Mouse (Mus musculus) liver, embryonic 16.5 days (tissue): ENCODE measurements around the gene Slc20a1. TPM values are rescaled to one million over a fixed set of nuclear protein-coding genes. Genes with fewer than 3 reads are reported as not detected.

Source experiments
- ATAC-seq: fragments of 200-750 bp; cut with Nextera tagmentation; 2 replicates; pipeline ENCODE4 v1.8.0; 2017; ENCODE audit warnings: low read depth, mild to moderate bottlenecking, moderate number of reproducible peaks, moderate library complexity
- H3K27ac ChIP-seq: fragments of 300-500 bp; sonication (generic); 2 replicates; pipeline ENCODE4 v1.5.1; 2014; ENCODE audit warnings: mild to moderate bottlenecking, low read length
- H3K27me3 ChIP-seq: fragments of 300-500 bp; sonication (generic); 2 replicates; pipeline ENCODE4 v1.6.1; 2014; ENCODE audit warnings: low read depth, low read length, mixed read lengths; ENCODE audit not compliant: control insufficient read depth, insufficient read depth
- H3K36me3 ChIP-seq: fragments of 300-500 bp; sonication (generic); 2 replicates; pipeline ENCODE4 v1.6.1; 2014; ENCODE audit warnings: mild to moderate bottlenecking; ENCODE audit not compliant: control insufficient read depth, insufficient read depth
- H3K4me1 ChIP-seq: fragments of 300-500 bp; sonication (generic); 2 replicates; pipeline ENCODE4 v1.6.1; 2014; ENCODE audit warnings: low read depth, low read length, mixed read lengths; ENCODE audit not compliant: control insufficient read depth
- H3K4me2 ChIP-seq: fragments of 300-500 bp; sonication (generic); 2 replicates; pipeline ENCODE4 v1.6.1; 2014; ENCODE audit warnings: low read depth, low read length, mixed read lengths
- H3K4me3 ChIP-seq: fragments of 300-500 bp; sonication (generic); 2 replicates; pipeline ENCODE4 v1.5.1; 2014; ENCODE audit warnings: low read depth, mild to moderate bottlenecking, low read length
- H3K9ac ChIP-seq: fragments of 300-500 bp; sonication (generic); 2 replicates; pipeline ENCODE4 v1.6.1; 2014; ENCODE audit warnings: low read depth, low read length
- H3K9me3 ChIP-seq: fragments of 300-500 bp; sonication (generic); replicated peaks from 2 replicates; pipeline ENCODE4 v1.6.1; 2016; ENCODE audit warnings: low read length; ENCODE audit not compliant: control insufficient read depth
- WGBS: fragments of 180-500 bp; shearing (Covaris S2); extraction: QIAGEN DNeasy Blood & Tissue Kit; methylation state at CpG from one replicate; pipeline ENCODE4 v1.1.7; 2014; ENCODE audit not compliant: insufficient replicate concordance; 5-methylcytosine and 5-hydroxymethylcytosine counted together
- polyA plus RNA-seq: library from polyadenylated mRNA; unstranded; fragments of >200 nt; fragmentation: Nextera tagmentation; extraction: Ambion mirVana; gene quantifications from 2 replicates; pipeline ENCODE4 v1.2.1, GENCODE M21; 2015

The Slc20a1 gene
- polyA plus RNA-seq, 1 experiment from 2014 or later: 39.6 TPM

- H3K36me3 ChIP-seq: peaks cover 41% of the 10 kb centered on the region
- no peaks in the 10 kb centered on the region for H3K27me3 ChIP-seq
- H3K4me3 ChIP-seq: peak overlapping the region; percentile 88
- peaks cover 27% of the 10 kb centered on the region for H3K4me1 ChIP-seq
- WGBS: 15% methylated on average over 29 of the region's 31 CpGs
- no peaks in the 10 kb centered on the region for H3K9me3 ChIP-seq
- peak overlapping the region; percentile 70 for H3K4me2 ChIP-seq
- no peak for ATAC-seq
- peak overlapping the region; percentile 90 for H3K27ac ChIP-seq
- peak overlapping the region; percentile 95 for H3K9ac ChIP-seq
These were observed 943 bp downstream of the Slc20a1 start for GRCm38 (mm10) chr2:129199328-129200085.

- H3K4me2 ChIP-seq: no peak overlapping the region
- H3K27ac ChIP-seq: no peak overlapping the region
- no peaks in the 10 kb centered on the region for H3K27me3 ChIP-seq
- H3K9ac ChIP-seq: no peak overlapping the region
- no peaks in the 10 kb centered on the region for H3K9me3 ChIP-seq
- ATAC-seq: no peak
- peaks cover 43% of the 10 kb centered on the region for H3K4me1 ChIP-seq
- H3K36me3 ChIP-seq: peaks cover 95% of the 10 kb centered on the region
- no peak overlapping the region for H3K4me3 ChIP-seq
- WGBS: 78% methylated on average over 6 of the region's 6 CpGs
These were observed 6.4 kb downstream of the Slc20a1 start for GRCm38 (mm10) chr2:129205000-129205399.

- Histone ChIP-seq H3K4me3 (no peak overlapping the region), H3K27ac (peak overlapping the region; percentile 71), H3K4me2 (0 out of 2 replicates have a peak overlapping the region, but pooled peaks have one; percentile 18), H3K9ac (peak overlapping the region; percentile 6; the same call in 1 of the 2 replicates), H3K4me1 (peaks cover 36% of the 10 kb centered on the region), H3K27me3 (no peaks in the 10 kb centered on the region), H3K36me3 (peaks cover 97% of the 10 kb centered on the region), H3K9me3 (no peaks in the 10 kb centered on the region)
- 77% methylated on average over 8 of the region's 8 CpGs for WGBS
- ATAC-seq: peak; percentile 79
These were observed 8.3 kb downstream of the Slc20a1 start for GRCm38 (mm10) chr2:129206824-129207223.

GRCm38 (mm10) chr2:129208181-129208746, 9.7 kb downstream of the Slc20a1 start:
- no peak overlapping the region for H3K27ac ChIP-seq
- no peak overlapping the region for H3K9ac ChIP-seq
- no peak overlapping the region for H3K4me2 ChIP-seq
- peaks cover 94% of the 10 kb centered on the region for H3K36me3 ChIP-seq
- no peaks in the 10 kb centered on the region for H3K27me3 ChIP-seq
- 83% methylated on average over 8 of the region's 8 CpGs for WGBS
- no peaks in the 10 kb centered on the region for H3K9me3 ChIP-seq
- no peak overlapping the region for H3K4me3 ChIP-seq
- peaks cover 47% of the 10 kb centered on the region for H3K4me1 ChIP-seq
- ATAC-seq: no peak

GRCm38 (mm10) chr2:129210089-129210749, 11.7 kb downstream of the Slc20a1 start:
- no peaks in the 10 kb centered on the region for H3K27me3 ChIP-seq
- H3K9me3 ChIP-seq: no peaks in the 10 kb centered on the region
- H3K9ac ChIP-seq: no peak overlapping the region
- H3K4me3 ChIP-seq: no peak overlapping the region
- peaks cover 74% of the 10 kb centered on the region for H3K36me3 ChIP-seq
- H3K4me1 ChIP-seq: peaks cover 60% of the 10 kb centered on the region
- ATAC-seq: no peak
- no peak overlapping the region for H3K4me2 ChIP-seq
- 81% methylated on average over 8 of the region's 8 CpGs for WGBS
- no peak overlapping the region for H3K27ac ChIP-seq

- H3K36me3 ChIP-seq: peaks cover 65% of the 10 kb centered on the region
- H3K9ac ChIP-seq: no peak overlapping the region
- H3K27me3 ChIP-seq: no peaks in the 10 kb centered on the region
- no peak overlapping the region for H3K4me3 ChIP-seq
- peaks cover 57% of the 10 kb centered on the region for H3K4me1 ChIP-seq
- H3K27ac ChIP-seq: peak overlapping the region; percentile 18
- ATAC-seq: no peak
- H3K4me2 ChIP-seq: no peak overlapping the region
- 79% methylated on average over 4 of the region's 4 CpGs for WGBS
- H3K9me3 ChIP-seq: no peaks in the 10 kb centered on the region
These were observed 12.7 kb downstream of the Slc20a1 start for GRCm38 (mm10) chr2:129211255-129211654.

GRCm38 (mm10) chr2:129211957-129212356, 13.4 kb downstream of the Slc20a1 start:
- ATAC-seq: no peak
- H3K9me3 ChIP-seq: no peaks in the 10 kb centered on the region
- H3K27me3 ChIP-seq: no peaks in the 10 kb centered on the region
- no peak overlapping the region for H3K9ac ChIP-seq
- H3K36me3 ChIP-seq: peaks cover 58% of the 10 kb centered on the region
- no peak overlapping the region for H3K4me3 ChIP-seq
- WGBS: 75% methylated on average over 2 of the region's 2 CpGs
- no peak overlapping the region for H3K4me2 ChIP-seq
- peaks cover 50% of the 10 kb centered on the region for H3K4me1 ChIP-seq
- peak overlapping the region; percentile 61 for H3K27ac ChIP-seq

GRCm38 (mm10) chr2:129212566-129212965, 14.0 kb downstream of the Slc20a1 start:
- H3K9me3 ChIP-seq: no peaks in the 10 kb centered on the region
- peak; percentile 42 for ATAC-seq
- H3K36me3 ChIP-seq: peaks cover 52% of the 10 kb centered on the region
- H3K27me3 ChIP-seq: no peaks in the 10 kb centered on the region
- no peak overlapping the region for H3K9ac ChIP-seq
- H3K4me3 ChIP-seq: no peak overlapping the region
- 76% methylated on average over 7 of the region's 7 CpGs for WGBS
- H3K4me2 ChIP-seq: no peak overlapping the region
- peak overlapping the region; percentile 61 for H3K27ac ChIP-seq
- peaks cover 47% of the 10 kb centered on the region for H3K4me1 ChIP-seq
